Mouse (Mus musculus) brown adipose tissue, adult 24 weeks (tissue): Measurements from ENCODE around the gene Ctbp2. TPM values are rescaled to one million over a fixed set of nuclear protein-coding genes. Genes with fewer than 3 reads are reported as not detected.
"Not testable (repeated sequence)": the region's sequence is repeated elsewhere in the genome, so short reads cannot be mapped to it uniquely, and the experiment has no call there.

ENCODE experiments used
- H3K27ac ChIP-seq: fragments of 200-500 bp; replicated peaks from 2 replicates; pipeline ENCODE4 v1.5.1; 2012; ENCODE audit warnings: low read depth, mild to moderate bottlenecking, low read length
- H3K4me1 ChIP-seq: fragments of 200-500 bp; 2 replicates; pipeline ENCODE4 v1.6.1; 2012; ENCODE audit warnings: low read length, mixed read lengths; ENCODE audit not compliant: control insufficient read depth, insufficient read depth, insufficient read length
- H3K4me3 ChIP-seq: fragments of 200-500 bp; 2 replicates; pipeline ENCODE4 v1.5.1; 2012; ENCODE audit warnings: low read depth, mild to moderate bottlenecking, low read length, moderate library complexity; ENCODE audit not compliant: insufficient read depth
- polyA plus RNA-seq: library from polyadenylated mRNA; stranded (reverse); fragments of >200 nt; gene quantifications from 2 replicates; pipeline ENCODE4 v1.2.4, GENCODE M21; 2012; ENCODE audit not compliant: missing spikeins, insufficient read depth, insufficient read length

The Ctbp2 gene
- polyA plus RNA-seq, 1 experiment, result 21.0 TPM

DNA sequence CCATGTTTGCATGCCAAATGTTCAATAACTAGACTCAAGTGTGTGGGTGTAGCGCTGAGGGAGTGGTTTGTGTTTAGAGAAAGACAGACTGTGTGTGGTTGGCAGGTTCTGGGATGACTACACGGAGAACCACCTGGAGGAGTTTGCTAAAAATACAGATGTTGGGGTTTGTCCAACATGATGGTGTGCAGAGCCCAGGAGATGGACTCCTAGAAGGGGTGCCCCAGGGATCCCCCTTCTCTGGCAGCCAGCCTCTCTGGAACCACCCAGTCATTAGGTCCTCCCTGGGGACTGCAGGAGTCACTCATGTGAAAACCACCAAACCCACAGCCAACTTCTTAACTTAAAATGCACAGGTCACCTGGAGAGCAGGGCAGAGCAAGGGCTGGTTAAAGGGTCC is 15.5 kb downstream of the Ctbp2 start:
- H3K27ac ChIP-seq, result no peak overlapping the region
- H3K4me3 ChIP-seq, result no peak overlapping the region
- peaks cover 31% of the 10 kb centered on the region for H3K4me1 ChIP-seq

DNA sequence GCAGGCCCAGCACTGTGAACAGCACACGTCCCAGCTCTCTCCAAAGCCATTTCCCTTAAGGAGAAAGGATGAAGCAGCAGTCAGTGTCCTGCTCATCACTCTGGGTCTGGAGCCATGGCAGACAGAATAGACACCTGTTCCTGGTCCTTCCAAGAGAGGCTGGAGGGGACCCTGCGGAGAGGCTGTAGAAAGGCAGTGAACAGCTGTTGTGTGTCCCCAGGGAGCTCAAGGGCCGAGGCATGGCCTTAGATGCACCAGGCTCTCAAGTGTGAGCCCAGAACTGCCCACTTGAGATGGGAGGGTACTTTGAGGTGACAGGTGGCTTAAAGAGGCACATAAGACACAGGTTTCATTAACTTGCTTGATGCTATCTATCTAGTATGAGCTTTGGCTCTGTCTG is 21.6 kb downstream of the Ctbp2 start:
- Histone ChIP-seq H3K27ac (no peak overlapping the region), H3K4me3 (no peak overlapping the region), H3K4me1 (peaks cover 32% of the 10 kb centered on the region)

DNA sequence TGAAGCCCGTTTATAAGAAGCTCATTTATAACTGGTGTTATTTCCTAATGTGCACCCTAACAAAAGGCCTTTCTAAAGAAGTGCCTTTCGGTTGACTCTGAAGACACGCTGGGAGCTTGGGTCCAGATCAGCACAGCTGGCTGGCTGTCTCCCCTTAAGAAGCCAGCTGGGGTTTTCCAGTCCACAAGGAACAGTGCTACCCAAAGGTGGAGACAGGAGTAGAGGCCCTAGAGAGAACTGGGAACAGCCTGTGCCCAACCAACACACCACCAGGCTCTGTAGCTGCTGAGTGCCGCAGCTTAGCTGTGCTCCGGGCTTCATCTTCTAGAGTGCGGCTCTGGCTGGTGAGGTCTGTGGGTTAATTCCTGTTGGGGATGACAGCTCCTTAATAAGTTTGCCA is 23.1 kb downstream of the Ctbp2 start:
- H3K4me3 ChIP-seq, result no peak overlapping the region
- peaks cover 33% of the 10 kb centered on the region for H3K4me1 ChIP-seq
- H3K27ac ChIP-seq, result no peak overlapping the region

DNA sequence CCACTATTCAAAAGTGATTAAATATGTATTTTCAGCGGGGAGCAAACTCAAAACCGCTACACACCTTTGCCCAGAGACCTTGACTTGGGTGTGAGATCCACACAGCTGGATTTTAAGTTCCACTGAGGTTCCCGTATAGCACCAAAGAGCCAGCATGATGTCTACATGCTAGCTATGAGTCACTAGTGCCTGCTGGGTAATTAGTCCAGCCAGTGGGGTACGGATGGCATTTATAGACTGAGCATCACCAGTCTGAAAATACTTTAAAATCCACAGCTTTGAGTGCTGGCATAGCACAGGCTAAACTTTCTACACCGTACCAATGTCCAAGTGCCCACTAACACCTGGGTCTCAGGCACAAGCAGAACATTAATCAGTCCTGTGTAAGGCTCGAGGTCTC is 24.0 kb downstream of the Ctbp2 start:
- Histone ChIP-seq H3K4me1 (peaks cover 29% of the 10 kb centered on the region), H3K27ac (no peak overlapping the region), H3K4me3 (no peak overlapping the region)

DNA sequence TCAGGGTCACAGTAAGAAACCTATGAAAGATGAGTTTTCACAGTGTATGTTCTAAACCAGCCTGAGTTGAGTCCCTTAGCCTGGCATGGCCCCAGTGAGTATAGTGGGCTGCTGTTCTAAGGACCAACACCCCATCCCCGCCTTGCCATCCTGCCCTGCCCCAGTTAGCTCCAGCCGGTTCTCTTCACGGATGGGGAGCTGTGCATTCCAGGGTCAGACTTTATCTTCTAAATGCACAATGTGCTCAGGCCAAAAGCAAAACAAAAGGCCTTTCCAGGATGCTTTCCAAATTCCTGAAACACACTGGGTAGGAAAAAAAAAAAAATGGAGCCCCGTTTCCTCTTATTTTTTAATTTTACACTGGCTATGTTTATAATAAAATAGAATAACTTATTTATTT is 24.9 kb downstream of the Ctbp2 start:
- Histone ChIP-seq H3K27ac (peak overlapping the region; percentile 45), H3K4me1 (peaks cover 26% of the 10 kb centered on the region), H3K4me3 (no peak overlapping the region)

DNA sequence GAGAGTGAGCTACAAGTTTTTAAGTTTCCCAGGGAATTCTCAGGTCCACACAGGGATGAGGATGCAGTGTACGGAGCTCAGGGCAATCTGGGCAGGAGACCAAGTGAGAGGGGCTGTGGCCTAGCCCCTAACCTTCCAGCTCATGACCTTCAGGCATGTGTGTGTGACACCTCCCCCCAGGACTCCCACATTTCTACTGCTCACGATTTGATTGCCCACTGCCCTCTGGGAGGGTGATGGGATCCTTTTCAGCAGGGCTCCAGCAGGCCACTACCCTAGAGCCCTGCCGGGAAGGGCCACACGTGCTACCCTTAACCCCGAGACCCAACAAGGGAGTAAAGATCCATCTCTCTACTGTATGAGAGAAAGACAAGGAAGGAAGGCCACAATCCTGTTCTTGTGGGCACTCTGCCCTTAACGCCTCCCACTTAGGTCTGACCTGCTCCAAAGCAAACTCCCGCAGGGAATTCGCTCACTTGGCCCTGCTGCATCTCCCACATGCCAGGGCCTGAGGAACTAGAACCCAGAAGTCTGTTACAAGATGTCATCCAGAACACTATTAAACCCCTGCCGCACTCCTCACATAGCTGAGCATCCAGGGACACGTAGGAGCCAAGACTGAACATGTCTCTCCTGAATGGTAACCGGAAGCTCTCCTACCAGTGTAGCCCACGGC is 25.9 kb downstream of the Ctbp2 start:
- Histone ChIP-seq H3K27ac (peak overlapping the region; percentile 2; the same call in 1 of the 2 replicates), H3K4me3 (no peak overlapping the region), H3K4me1 (peaks cover 29% of the 10 kb centered on the region)

DNA sequence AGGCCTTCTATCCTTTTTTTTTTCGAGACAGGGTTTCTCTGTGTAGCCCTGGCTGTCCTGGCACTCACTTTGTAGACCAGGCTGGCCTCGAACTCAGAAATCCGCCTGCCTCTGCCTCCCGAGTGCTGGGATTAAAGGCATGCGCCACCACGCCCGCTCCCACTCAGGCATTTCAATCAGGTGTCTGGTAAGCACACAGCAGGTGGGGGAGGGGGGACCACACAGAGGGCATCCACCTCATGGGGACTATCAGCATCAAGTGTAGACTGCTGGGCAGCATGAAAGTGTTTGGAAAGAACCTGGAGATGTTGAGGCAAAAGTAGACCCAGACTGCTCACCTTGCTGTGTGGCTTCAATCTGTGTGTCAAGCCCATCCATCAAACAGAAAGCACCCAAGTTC is 28.5 kb downstream of the Ctbp2 start:
- H3K4me1 ChIP-seq, result peaks cover 31% of the 10 kb centered on the region
- H3K27ac ChIP-seq, H3K4me3 ChIP-seq: not testable (repeated sequence)

DNA sequence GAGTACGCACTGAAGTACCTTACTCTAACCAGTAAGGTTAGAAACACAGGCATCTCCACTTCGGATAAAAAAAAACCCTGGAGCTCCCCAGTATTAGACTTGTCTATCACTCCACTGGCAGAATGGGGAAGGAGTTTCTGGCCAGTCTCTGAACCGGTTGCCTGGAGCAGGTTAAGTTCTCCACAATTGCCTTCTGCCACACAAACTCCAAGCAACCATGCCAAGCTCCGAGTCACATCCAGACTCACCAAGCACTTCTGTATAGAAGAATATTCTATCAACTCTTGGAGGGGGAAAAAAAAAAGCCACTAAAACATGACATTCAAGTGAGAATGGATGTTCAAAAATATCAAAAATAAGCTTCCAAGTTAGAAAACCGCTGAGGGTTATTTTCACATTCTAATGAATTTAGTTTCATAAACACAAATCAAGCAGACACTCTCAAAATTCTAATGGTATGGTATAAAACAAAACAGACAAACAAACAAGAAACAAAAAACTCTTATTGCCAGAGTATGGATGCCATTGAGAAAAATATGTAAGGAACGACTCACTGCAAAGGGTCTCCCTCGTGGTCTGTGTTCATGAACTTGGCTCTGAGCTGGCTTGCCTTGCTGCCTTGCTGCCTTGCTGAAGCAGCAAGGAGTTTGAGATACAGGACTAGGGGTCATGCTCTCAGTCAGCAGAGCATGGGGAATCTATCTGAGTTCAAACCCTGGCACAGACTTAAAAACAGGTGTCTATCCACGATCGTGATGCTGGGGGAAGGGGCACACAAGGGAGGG is 29.3 kb downstream of the Ctbp2 start:
- Histone ChIP-seq H3K27ac (no peak overlapping the region), H3K4me1 (peaks cover 33% of the 10 kb centered on the region), H3K4me3 (no peak overlapping the region)

DNA sequence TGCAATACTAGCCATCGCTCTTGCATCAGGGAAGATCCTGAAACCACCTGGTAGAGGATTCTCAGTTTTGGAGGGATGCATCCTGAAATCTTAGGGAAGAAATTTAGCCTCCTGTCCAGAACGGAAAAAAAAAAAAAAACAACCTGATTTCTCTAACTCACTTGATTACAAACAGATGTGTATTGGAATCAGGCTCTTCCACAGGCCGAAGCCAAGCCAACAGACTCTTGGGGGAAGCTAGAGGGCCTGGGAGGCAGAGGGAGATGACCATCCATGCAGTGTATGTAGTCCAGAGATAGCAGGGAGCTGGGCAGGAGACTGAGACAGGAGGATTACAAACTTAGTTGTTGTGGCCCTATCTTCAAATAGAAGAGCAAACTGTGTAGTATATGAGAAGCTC is 30.0 kb downstream of the Ctbp2 start:
- no peak overlapping the region for H3K4me3 ChIP-seq
- H3K4me1 ChIP-seq, result peaks cover 36% of the 10 kb centered on the region
- 0 out of 2 replicates have a peak overlapping the region, but pooled peaks have one; percentile 39 for H3K27ac ChIP-seq

DNA sequence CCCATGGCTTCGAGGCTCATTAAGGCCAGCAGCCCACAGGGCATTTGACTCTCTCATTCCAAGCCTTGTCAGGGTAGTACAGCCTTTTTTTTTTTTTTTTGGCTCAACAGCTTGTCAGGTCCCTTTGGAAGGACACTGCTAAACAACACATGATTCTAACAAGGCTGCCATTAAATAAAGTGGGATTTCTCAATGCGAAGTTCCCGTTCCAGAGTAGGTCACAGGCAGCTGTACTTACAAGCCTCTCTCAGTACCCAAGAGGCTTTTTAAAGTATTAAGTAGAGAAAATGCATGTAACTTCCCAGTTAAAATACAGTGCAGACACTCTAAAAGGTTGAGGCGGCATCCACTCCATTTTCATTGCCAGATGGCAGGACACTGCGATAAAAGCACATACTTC is 30.4 kb downstream of the Ctbp2 start:
- 0 out of 2 replicates have a peak overlapping the region, but pooled peaks have one; percentile 39 for H3K27ac ChIP-seq
- peaks cover 34% of the 10 kb centered on the region for H3K4me1 ChIP-seq
- no peak overlapping the region for H3K4me3 ChIP-seq

DNA sequence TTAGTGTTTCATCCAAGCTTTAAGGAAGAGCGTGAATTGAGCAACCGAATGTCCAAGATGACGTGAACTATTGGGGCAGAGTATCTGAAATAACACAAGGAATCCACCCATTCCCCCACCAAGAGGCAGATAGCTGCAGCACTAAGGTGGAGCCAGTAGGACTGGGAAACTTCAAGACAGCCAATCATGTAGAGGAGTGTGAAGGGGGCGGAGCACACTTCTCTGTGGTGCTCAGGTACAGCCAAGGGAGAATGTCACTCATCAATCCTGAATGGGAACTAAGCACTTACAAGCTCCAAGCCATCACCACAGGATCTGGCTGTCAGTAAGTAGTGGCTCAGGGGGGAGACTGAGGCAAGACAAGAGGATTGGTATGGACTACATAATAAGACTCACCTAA is 33.5 kb downstream of the Ctbp2 start:
- H3K4me1 ChIP-seq, result peaks cover 26% of the 10 kb centered on the region
- H3K4me3 ChIP-seq, result no peak overlapping the region
- H3K27ac ChIP-seq, result no peak overlapping the region

DNA sequence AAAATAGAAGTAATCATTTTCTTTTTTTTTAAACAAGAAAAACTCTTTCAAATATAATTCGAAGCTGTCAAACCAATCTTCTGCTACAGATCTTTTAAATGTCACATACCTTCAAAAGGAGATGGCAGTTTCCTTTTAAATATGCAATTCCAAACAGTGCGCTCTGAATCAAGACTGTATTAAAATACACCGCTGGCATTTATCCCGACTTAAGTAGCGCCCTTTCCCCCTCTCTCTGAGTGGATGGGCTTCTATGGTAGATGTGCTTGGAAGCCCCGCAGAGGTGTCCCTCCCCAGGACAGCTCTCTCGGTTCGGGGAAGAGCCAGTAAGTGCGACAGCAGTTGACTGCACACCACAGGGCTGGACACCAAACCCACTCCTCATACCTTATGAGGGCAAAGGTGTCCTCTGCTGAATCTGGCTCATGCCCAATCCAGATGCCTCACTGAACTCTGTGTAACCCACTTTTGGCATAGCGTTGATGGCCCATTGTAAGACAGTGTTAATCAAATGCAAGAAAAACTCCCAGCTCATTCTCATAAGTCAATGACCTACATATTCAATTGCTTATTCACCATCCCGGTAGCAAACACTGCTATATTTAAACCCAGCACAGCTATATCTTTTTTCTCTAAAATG is 34.4 kb downstream of the Ctbp2 start:
- Histone ChIP-seq H3K4me1 (peaks cover 22% of the 10 kb centered on the region), H3K4me3 (no peak overlapping the region), H3K27ac (no peak overlapping the region)

DNA sequence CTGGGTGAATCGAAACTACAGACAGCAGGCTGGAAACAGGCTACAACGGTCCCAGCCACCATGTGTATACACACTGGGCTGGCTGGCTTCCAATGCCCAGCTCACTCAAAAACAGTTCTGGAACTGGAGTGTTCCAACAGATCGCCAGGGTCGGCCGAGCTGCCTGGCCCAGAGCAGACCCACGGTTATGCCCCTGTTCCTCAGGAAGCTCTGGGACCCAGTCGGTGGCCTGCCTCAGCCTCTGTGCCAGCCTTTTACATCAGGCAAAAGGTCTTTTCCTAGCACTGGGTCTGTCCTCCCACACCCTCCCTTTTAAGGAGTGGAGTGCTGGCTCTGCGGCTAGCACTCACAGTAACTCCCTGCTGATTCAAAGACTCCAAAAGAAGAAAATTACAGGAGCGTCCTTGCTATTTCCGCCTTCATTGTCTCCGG is 35.3 kb downstream of the Ctbp2 start:
- peak overlapping the region; percentile 36 for H3K4me3 ChIP-seq
- peak overlapping the region; percentile 41 for H3K27ac ChIP-seq

DNA sequence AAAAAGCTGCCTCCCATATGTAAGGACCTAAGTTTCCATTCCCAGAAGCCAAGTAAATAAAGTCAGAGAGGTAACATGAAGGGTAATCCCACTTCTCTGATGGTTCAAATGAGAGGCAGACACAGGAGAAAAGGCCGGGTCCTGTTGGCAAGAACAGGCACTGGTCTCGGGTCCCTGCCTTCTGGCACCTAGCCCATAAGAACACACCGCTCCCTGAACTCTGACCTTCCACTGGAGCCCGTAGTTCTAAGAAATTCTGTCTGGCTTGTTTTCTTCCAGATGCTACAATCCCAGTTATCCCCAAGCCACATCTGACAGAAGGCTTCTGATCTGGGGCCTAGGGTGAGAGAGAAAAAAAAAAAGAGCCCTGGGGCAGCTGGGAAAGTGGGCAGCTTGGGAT is 35.7 kb downstream of the Ctbp2 start:
- Histone ChIP-seq H3K4me3 (peak overlapping the region; percentile 36; the same call in 1 of the 2 replicates), H3K4me1 (peaks cover 23% of the 10 kb centered on the region)

More for the DNA sequence above, 35.3 kb downstream of the Ctbp2 start:
- H3K4me1 ChIP-seq, result peaks cover 26% of the 10 kb centered on the region

DNA sequence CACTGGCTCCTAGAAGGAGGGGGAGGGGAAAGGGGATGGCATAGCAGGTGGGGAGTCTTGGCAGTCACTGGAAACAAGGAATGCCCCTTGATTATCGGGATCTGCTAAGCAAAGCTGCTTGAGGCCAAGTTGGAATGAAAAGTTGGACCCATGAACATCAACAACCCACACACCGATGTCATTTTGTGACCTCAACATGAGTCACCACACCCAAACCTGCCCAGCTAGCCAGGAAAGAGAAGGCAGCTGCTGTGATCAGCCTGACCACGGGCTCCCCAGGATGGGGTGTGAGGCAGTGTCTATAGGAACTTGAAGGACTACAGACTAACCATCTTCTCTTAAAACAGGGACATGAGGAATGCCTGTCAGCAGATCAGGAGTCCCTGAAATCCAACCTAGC is 38.7 kb downstream of the Ctbp2 start:
- H3K27ac ChIP-seq, result no peak overlapping the region
- H3K4me1 ChIP-seq, result peaks cover 20% of the 10 kb centered on the region
- no peak overlapping the region for H3K4me3 ChIP-seq

More for the DNA sequence above, 35.7 kb downstream of the Ctbp2 start:
- H3K27ac ChIP-seq, result peak overlapping the region; percentile 41
